Mouse (Mus musculus): ENCODE measurements around the gene Sf3a2. TPM values are rescaled to one million over a fixed set of nuclear protein-coding genes. Genes with fewer than 3 reads are reported as not detected.
"Not testable (repeated sequence)": the region's sequence is repeated elsewhere in the genome, so short reads cannot be mapped to it uniquely, and the experiment has no call there.

Gene Sf3a2
- polyA plus RNA-seq, 1 experiment from 2014 or later, result 78.9 TPM

- H3K9ac ChIP-seq, result not testable (repeated sequence)
- H3K4me2 ChIP-seq, result peak overlapping the region; percentile 99
Observed at GRCm38 (mm10) chr10:80828587-80828986, 30.6 kb downstream of the Sf3a2 start.

GRCm38 (mm10) chr10:80829359-80830278 is 31.6 kb downstream of the Sf3a2 start:
- 69% methylated on average over 1 of the region's 1 CpGs for WGBS
- no peak for ATAC-seq (ENCODE audit: insufficient number of reproducible peaks, insufficient read depth, low FRiP score, low TSS enrichment, low read depth)
- H3K4me3 ChIP-seq, result no peak overlapping the region

More at GRCm38 (mm10) chr10:80828587-80828986, 30.6 kb downstream of the Sf3a2 start:
- H3K27ac ChIP-seq; H3K27me3 ChIP-seq; H3K9me3 ChIP-seq; ATAC-seq (ENCODE audit: insufficient number of reproducible peaks, insufficient read depth, low FRiP score, low TSS enrichment, low read depth): not testable (repeated sequence)
- Histone ChIP-seq H3K4me3 (peak overlapping the region; percentile 78), H3K36me3 (peaks cover 31% of the 10 kb centered on the region), H3K4me1 (peaks cover 38% of the 10 kb centered on the region)
- WGBS, result 82% methylated on average over 9 of the region's 9 CpGs

GRCm38 (mm10) chr10:80831136-80831535 is 33.1 kb downstream of the Sf3a2 start:
- peaks cover 31% of the 10 kb centered on the region for H3K36me3 ChIP-seq
- no peak overlapping the region for H3K4me3 ChIP-seq
- no peak overlapping the region for H3K4me2 ChIP-seq
- 3% methylated on average over 9 of the region's 9 CpGs for WGBS
- no peak overlapping the region for H3K9ac ChIP-seq
- H3K9me3 ChIP-seq, result peaks cover 14% of the 10 kb centered on the region
- no peak for ATAC-seq (ENCODE audit: insufficient number of reproducible peaks, insufficient read depth, low FRiP score, low TSS enrichment, low read depth)
- H3K27me3 ChIP-seq, result peaks cover 32% of the 10 kb centered on the region
- H3K27ac ChIP-seq, result no peak overlapping the region; the same call in 1 of the 2 replicates
- peaks cover 38% of the 10 kb centered on the region for H3K4me1 ChIP-seq

More at GRCm38 (mm10) chr10:80829359-80830278, 31.6 kb downstream of the Sf3a2 start:
- peaks cover 5% of the 10 kb centered on the region; the same call in 1 of the 2 replicates for H3K9me3 ChIP-seq
- no peak overlapping the region for H3K9ac ChIP-seq
- H3K4me2 ChIP-seq, result no peak overlapping the region
- H3K27ac ChIP-seq, result no peak overlapping the region
- H3K4me1 ChIP-seq, result peaks cover 38% of the 10 kb centered on the region
- H3K27me3 ChIP-seq, result peaks cover 16% of the 10 kb centered on the region
- H3K36me3 ChIP-seq, result peaks cover 31% of the 10 kb centered on the region

GRCm38 (mm10) chr10:80832818-80833217 is 34.8 kb downstream of the Sf3a2 start:
- H3K4me3 ChIP-seq, result no peak overlapping the region
- H3K4me1 ChIP-seq, result peaks cover 37% of the 10 kb centered on the region
- peaks cover 48% of the 10 kb centered on the region for H3K27me3 ChIP-seq
- peaks cover 14% of the 10 kb centered on the region for H3K9me3 ChIP-seq
- no peak overlapping the region for H3K4me2 ChIP-seq
- WGBS, result 73% methylated on average over 7 of the region's 7 CpGs
- peaks cover 31% of the 10 kb centered on the region for H3K36me3 ChIP-seq
- no peak overlapping the region for H3K27ac ChIP-seq
- ATAC-seq (ENCODE audit: insufficient number of reproducible peaks, insufficient read depth, low FRiP score, low TSS enrichment, low read depth), result no peak
- no peak overlapping the region for H3K9ac ChIP-seq

- no peak overlapping the region for H3K9ac ChIP-seq
- H3K4me1 ChIP-seq, result peaks cover 13% of the 10 kb centered on the region
- H3K27ac ChIP-seq, result no peak overlapping the region
- H3K36me3 ChIP-seq, result peaks cover 9% of the 10 kb centered on the region
- WGBS, result 60% methylated on average over 30 of the region's 30 CpGs
- ATAC-seq (ENCODE audit: insufficient number of reproducible peaks, insufficient read depth, low FRiP score, low TSS enrichment, low read depth), result no peak
- H3K9me3 ChIP-seq, result peaks cover 14% of the 10 kb centered on the region
- H3K4me2 ChIP-seq, result peak overlapping the region; percentile 7; the same call in 1 of the 2 replicates
- 0 out of 2 replicates have a peak overlapping the region, but pooled peaks have one; percentile 5 for H3K4me3 ChIP-seq
- H3K27me3 ChIP-seq, result peaks cover 57% of the 10 kb centered on the region
Observed at GRCm38 (mm10) chr10:80835617-80836016, 37.6 kb downstream of the Sf3a2 start.

GRCm38 (mm10) chr10:80836949-80837379 is 39.0 kb downstream of the Sf3a2 start:
- Histone ChIP-seq H3K4me2 (no peak overlapping the region), H3K4me3 (no peak overlapping the region), H3K27ac (no peak overlapping the region), H3K27me3 (peaks cover 67% of the 10 kb centered on the region), H3K36me3 (0 out of 2 replicates have a peak, but pooled peaks cover 4% of the 10 kb centered on the region), H3K9me3 (peaks cover 14% of the 10 kb centered on the region), H3K4me1 (0 out of 2 replicates have a peak, but pooled peaks cover 3% of the 10 kb centered on the region), H3K9ac (no peak overlapping the region)
- no peak for ATAC-seq (ENCODE audit: insufficient number of reproducible peaks, insufficient read depth, low FRiP score, low TSS enrichment, low read depth)
- 40% methylated on average over 7 of the region's 7 CpGs for WGBS

GRCm38 (mm10) chr10:80837827-80838226 is 39.8 kb downstream of the Sf3a2 start:
- Histone ChIP-seq H3K36me3 (no peaks in the 10 kb centered on the region), H3K9ac (no peak overlapping the region), H3K27me3 (peaks cover 75% of the 10 kb centered on the region), H3K4me3 (no peak overlapping the region), H3K9me3 (peaks cover 14% of the 10 kb centered on the region), H3K27ac (no peak overlapping the region), H3K4me2 (no peak overlapping the region), H3K4me1 (0 out of 2 replicates have a peak, but pooled peaks cover 3% of the 10 kb centered on the region)
- WGBS, result 9% methylated on average over 2 of the region's 2 CpGs
- ATAC-seq (ENCODE audit: insufficient number of reproducible peaks, insufficient read depth, low FRiP score, low TSS enrichment, low read depth), result no peak

- H3K4me2 ChIP-seq, result no peak overlapping the region
- no peak overlapping the region for H3K9ac ChIP-seq
- peaks cover 9% of the 10 kb centered on the region for H3K4me1 ChIP-seq
- H3K9me3 ChIP-seq, result peaks cover 14% of the 10 kb centered on the region
- H3K36me3 ChIP-seq, result no peaks in the 10 kb centered on the region
- WGBS, result 45% methylated on average over 2 of the region's 2 CpGs
- ATAC-seq (ENCODE audit: insufficient number of reproducible peaks, insufficient read depth, low FRiP score, low TSS enrichment, low read depth), result no peak
- H3K27me3 ChIP-seq, result peaks cover 77% of the 10 kb centered on the region
- H3K27ac ChIP-seq, result no peak overlapping the region
- no peak overlapping the region for H3K4me3 ChIP-seq
Observed at GRCm38 (mm10) chr10:80838346-80838912, 40.4 kb downstream of the Sf3a2 start.

GRCm38 (mm10) chr10:80839848-80840247 is 41.9 kb downstream of the Sf3a2 start:
- H3K4me2 ChIP-seq, result no peak overlapping the region
- H3K9ac ChIP-seq, result no peak overlapping the region
- H3K27me3 ChIP-seq, result peaks cover 77% of the 10 kb centered on the region
- ATAC-seq (ENCODE audit: insufficient number of reproducible peaks, insufficient read depth, low FRiP score, low TSS enrichment, low read depth), result no peak
- peaks cover 7% of the 10 kb centered on the region for H3K9me3 ChIP-seq
- no peak overlapping the region for H3K27ac ChIP-seq
- H3K4me3 ChIP-seq, result no peak overlapping the region
- 64% methylated on average over 6 of the region's 6 CpGs for WGBS
- H3K36me3 ChIP-seq, result no peaks in the 10 kb centered on the region
- peaks cover 19% of the 10 kb centered on the region for H3K4me1 ChIP-seq

- no peak overlapping the region for H3K9ac ChIP-seq
- no peaks in the 10 kb centered on the region for H3K9me3 ChIP-seq
- 66% methylated on average over 2 of the region's 2 CpGs for WGBS
- no peak overlapping the region for H3K4me2 ChIP-seq
- ATAC-seq (ENCODE audit: insufficient number of reproducible peaks, insufficient read depth, low FRiP score, low TSS enrichment, low read depth), result no peak
- no peaks in the 10 kb centered on the region for H3K36me3 ChIP-seq
- H3K27me3 ChIP-seq, result peaks cover 74% of the 10 kb centered on the region
- H3K27ac ChIP-seq, result no peak overlapping the region
- H3K4me1 ChIP-seq, result peaks cover 19% of the 10 kb centered on the region
- no peak overlapping the region for H3K4me3 ChIP-seq
Observed at GRCm38 (mm10) chr10:80841685-80842084, 43.7 kb downstream of the Sf3a2 start.

GRCm38 (mm10) chr10:80842334-80842733 is 44.3 kb downstream of the Sf3a2 start:
- 82% methylated on average over 15 of the region's 15 CpGs for WGBS
- Histone ChIP-seq H3K4me1 (peaks cover 16% of the 10 kb centered on the region), H3K27me3 (peaks cover 68% of the 10 kb centered on the region)

More at GRCm38 (mm10) chr10:80842334-80842733, 44.3 kb downstream of the Sf3a2 start:
- Histone ChIP-seq H3K4me2 (no peak overlapping the region), H3K4me3 (no peak overlapping the region), H3K9ac (no peak overlapping the region), H3K36me3 (no peaks in the 10 kb centered on the region), H3K27ac (no peak overlapping the region), H3K9me3 (no peaks in the 10 kb centered on the region)
- no peak for ATAC-seq (ENCODE audit: insufficient number of reproducible peaks, insufficient read depth, low FRiP score, low TSS enrichment, low read depth)

Data from embryonic facial prominence, embryonic 13.5 days (tissue).